Comparison of ENCODE assay signal across 8 mouse cellular contexts in the genomic region with DNA sequence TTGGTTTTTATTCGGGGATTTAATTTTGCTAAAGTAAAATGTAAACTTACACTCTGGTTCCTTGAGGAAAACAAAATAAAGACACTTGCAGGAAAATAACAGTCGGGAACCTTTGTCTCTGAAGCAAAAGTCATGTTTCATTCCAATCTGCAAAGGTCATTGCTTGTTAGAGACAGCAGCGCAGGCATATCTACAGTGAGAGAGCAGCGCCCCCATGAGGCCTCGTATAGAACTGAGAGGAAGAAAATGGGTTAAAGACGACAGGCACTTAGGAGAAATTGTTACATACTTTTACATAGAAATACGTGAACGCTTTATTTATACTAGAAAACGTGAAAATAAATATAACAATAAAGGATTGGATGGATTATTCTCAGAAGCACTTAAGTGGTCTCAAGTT.
A peak's percentile ranks its signal among the peaks of the same experiment; 100 is the strongest.
DNase-seq lines count a peak whose midpoint lies in the region.

No protein-coding gene starts in this region.

- DNase-seq in lung, postnatal 14 days, result peak; percentile 4
- DNase-seq in lung, postnatal 4 days, result no peak
- peak; percentile 20 for DNase-seq in WW6 (ENCODE audit: low read depth, low spot score)
- DNase-seq in cerebellum, postnatal 25 days, result peak; percentile 65 to 76
- peak; percentile 36 to 68 for DNase-seq in heart, postnatal 10 days
- DNase-seq in left cerebral cortex, postnatal 4 days, result peak; percentile 51
- no peak for DNase-seq in B cell, adult 2 months
- no peak for DNase-seq in thymus, postnatal 0 days (ENCODE audit: low spot score)

- intact Hi-C loops in heart, postnatal 10 days (cut with DNase I), result loop anchor here (10.0 kb wide), 1 partner anchor 270 kb away; no protein-coding TSS in a partner anchor
- intact Hi-C loops in left cerebral cortex, postnatal 4 days (cut with DNase I), result no loop called here

Comparison
In these comparisons a context has a peak if more than half of its experiments do, and no peak if none do; other contexts are left out.
1. DNase-seq: peak in lung, postnatal 14 days (single experiment), WW6 (single experiment), cerebellum, postnatal 25 days (2 of 2), heart, postnatal 10 days (2 of 2) and left cerebral cortex, postnatal 4 days (single experiment); none in lung, postnatal 4 days (0 of 2), B cell, adult 2 months (0 of 2) and thymus, postnatal 0 days (single experiment).